Mouse (Mus musculus): Measurements from ENCODE around the gene Ssu72.

DNA sequence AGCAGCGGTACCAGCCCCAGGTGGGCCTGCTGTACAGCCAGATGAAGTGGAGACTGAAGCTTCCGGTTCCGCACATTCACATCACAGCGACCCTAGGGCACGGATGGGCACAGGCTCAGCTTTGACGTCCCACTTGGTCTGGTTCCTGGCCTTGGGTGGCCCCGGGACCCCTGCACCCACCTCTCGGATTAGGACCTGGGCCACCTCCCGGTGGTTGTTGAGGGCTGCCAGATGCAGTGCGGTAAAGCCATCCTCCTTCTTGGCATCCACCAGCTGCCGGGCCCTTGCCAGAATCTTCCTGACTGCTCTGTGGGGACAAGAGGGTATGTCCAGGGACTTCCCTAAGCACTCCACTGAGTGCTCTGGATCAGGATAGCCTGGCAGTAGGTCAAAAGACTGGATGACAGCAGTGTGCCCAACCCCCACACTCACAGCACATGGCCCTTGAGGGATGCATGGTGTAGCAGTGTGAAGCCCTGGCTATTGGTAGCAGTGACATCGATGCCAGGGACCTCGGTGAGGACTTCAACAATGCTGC is 48.3 kb upstream of the Ssu72 start:
- no peak for TF ChIP-seq TBP (conservative IDR thresholded peaks at IDR 0.05; ENCODE audit: low read depth, low read length)
- TF ChIP-seq EP300 (IDR thresholded peaks at IDR 0.05; ENCODE audit: low read length): no peak
- TF ChIP-seq HCFC1 (IDR thresholded peaks at IDR 0.05; ENCODE audit: low read depth, low read length): no peak
- TF ChIP-seq JUN (IDR thresholded peaks at IDR 0.05; ENCODE audit: insufficient read depth, low read depth, low read length): no peak
- no peak for TF ChIP-seq E2F4 (IDR thresholded peaks at IDR 0.05; ENCODE audit: insufficient replicate concordance, low read depth, low read length)
- no peak for TF ChIP-seq MAX (IDR thresholded peaks at IDR 0.05; ENCODE audit: low read length)
- TF ChIP-seq JUND (conservative IDR thresholded peaks at IDR 0.05; ENCODE audit: low read depth, low read length): no peak
- no peak for TF ChIP-seq KAT2A (IDR thresholded peaks at IDR 0.05; ENCODE audit: insufficient replicate concordance, low read length)
- TF ChIP-seq POLR2A (IDR thresholded peaks at IDR 0.05; ENCODE audit: low read depth, low read length): no peak
- no peak for TF ChIP-seq MAZ (IDR thresholded peaks at IDR 0.05; ENCODE audit: low read depth, low read length)
- no peak for TF ChIP-seq CTCF (conservative IDR thresholded peaks at IDR 0.05 in 1 of 2, IDR thresholded peaks at IDR 0.05 in 1 of 2; ENCODE audit: low read depth in 2 of 2, low read length in 2 of 2)
